Mouse (Mus musculus) embryonic facial prominence, embryonic 12.5 days (tissue): ENCODE results near the gene C2cd4a. TPM values are rescaled to one million over a fixed set of nuclear protein-coding genes. Genes with fewer than 3 reads are reported as not detected.

Experiments
- ATAC-seq: fragments of 200-750 bp; cut with Nextera tagmentation; 2 replicates; pipeline ENCODE4 v1.8.0; 2017; ENCODE audit not compliant: insufficient number of reproducible peaks, insufficient read depth, low FRiP score, low TSS enrichment
- H3K27ac ChIP-seq: fragments of 300-500 bp; sonication (generic); 2 replicates; pipeline ENCODE4 v1.5.1; 2016; ENCODE audit warnings: mild to moderate bottlenecking
- H3K27me3 ChIP-seq: fragments of 300-500 bp; sonication (generic); 2 replicates; pipeline ENCODE4 v1.6.1; 2016; ENCODE audit warnings: mild to moderate bottlenecking, moderate library complexity
- H3K36me3 ChIP-seq: fragments of 300-500 bp; sonication (generic); 2 replicates; pipeline ENCODE4 v1.6.1; 2016; ENCODE audit warnings: mild to moderate bottlenecking
- H3K4me1 ChIP-seq: fragments of 300-500 bp; sonication (generic); 2 replicates; pipeline ENCODE4 v1.6.1; 2016
- H3K4me2 ChIP-seq: fragments of 300-500 bp; sonication (generic); replicated peaks from 2 replicates; pipeline ENCODE4 v1.6.1; 2016; ENCODE audit warnings: mild to moderate bottlenecking, moderate library complexity
- H3K4me3 ChIP-seq: fragments of 300-500 bp; sonication (generic); 2 replicates; pipeline ENCODE4 v1.5.1; 2016; ENCODE audit warnings: mild to moderate bottlenecking
- H3K9ac ChIP-seq: fragments of 300-500 bp; sonication (generic); 2 replicates; pipeline ENCODE4 v1.6.1; 2016; ENCODE audit warnings: mild to moderate bottlenecking, moderate library complexity
- H3K9me3 ChIP-seq: fragments of 300-500 bp; sonication (generic); 2 replicates; pipeline ENCODE4 v1.6.1; 2016; ENCODE audit warnings: mild to moderate bottlenecking, moderate library complexity
- WGBS: fragments of 180-500 bp; shearing (Covaris S2); methylation state at CpG from one replicate; pipeline ENCODE4 v1.1.7; 2016; 5-methylcytosine and 5-hydroxymethylcytosine counted together
- polyA plus RNA-seq: library from polyadenylated mRNA; unstranded; fragments of >200 nt; fragmentation: Nextera tagmentation; extraction: Ambion mirVana; gene quantifications from 2 replicates; pipeline ENCODE4 v1.2.1, GENCODE M21; 2016

C2cd4a gene
- polyA plus RNA-seq, 1 experiment from 2014 or later: 0.31 TPM

DNA sequence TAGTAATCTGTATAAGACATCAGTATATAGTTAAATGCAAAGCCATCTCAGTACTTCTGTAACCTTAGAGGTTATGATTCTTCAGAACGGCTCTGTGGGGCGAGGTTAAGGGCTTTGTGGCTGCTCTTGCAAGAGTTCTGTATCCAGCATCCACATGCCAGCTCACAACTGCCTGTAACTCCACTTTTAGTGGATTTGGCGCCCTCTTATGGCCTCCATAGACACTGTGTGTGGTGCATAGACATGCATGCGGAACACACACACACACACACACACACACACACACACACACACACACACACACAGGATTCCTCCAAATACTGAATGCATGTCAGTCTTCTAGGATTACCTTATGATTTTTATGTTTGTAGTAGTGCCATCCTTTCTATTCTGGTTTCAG is 19.0 kb upstream of the C2cd4a start:
- no peak overlapping the region for H3K27ac ChIP-seq
- no peaks in the 10 kb centered on the region for H3K36me3 ChIP-seq
- 81% methylated on average over 4 of the region's 4 CpGs for WGBS

DNA sequence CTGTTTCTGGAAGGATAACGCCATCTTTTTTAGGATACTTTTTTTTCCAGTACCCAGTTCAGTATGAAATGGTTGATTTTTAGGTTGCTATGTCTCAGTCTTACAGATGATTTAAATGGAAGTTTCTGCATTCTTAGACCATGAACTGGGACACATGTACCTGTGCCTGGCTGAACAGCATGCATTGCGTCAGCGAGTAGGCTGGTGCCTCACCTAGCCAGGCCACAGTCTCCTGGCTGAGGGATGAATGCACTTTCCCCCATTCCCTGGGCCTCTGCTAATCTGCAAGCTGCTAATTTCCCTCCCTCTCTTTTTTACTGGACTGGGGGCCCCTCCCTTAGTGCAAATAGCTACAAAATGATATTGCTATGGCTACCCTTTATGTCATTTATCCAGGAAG is 17.7 kb upstream of the C2cd4a start:
- no peak overlapping the region for H3K4me2 ChIP-seq
- no peak overlapping the region for H3K4me3 ChIP-seq
- H3K27me3 ChIP-seq: no peaks in the 10 kb centered on the region
- H3K9ac ChIP-seq: no peak overlapping the region
- ATAC-seq: no peak
- H3K9me3 ChIP-seq: no peaks in the 10 kb centered on the region
- no peaks in the 10 kb centered on the region for H3K4me1 ChIP-seq
- H3K36me3 ChIP-seq: no peaks in the 10 kb centered on the region
- WGBS: 97% methylated on average over 3 of the region's 3 CpGs
- no peak overlapping the region for H3K27ac ChIP-seq

More for the DNA sequence above, 19.0 kb upstream of the C2cd4a start:
- Histone ChIP-seq H3K27me3 (no peaks in the 10 kb centered on the region), H3K4me1 (no peaks in the 10 kb centered on the region), H3K4me3 (no peak overlapping the region), H3K9me3 (no peaks in the 10 kb centered on the region), H3K4me2 (no peak overlapping the region), H3K9ac (no peak overlapping the region)
- ATAC-seq: no peak

DNA sequence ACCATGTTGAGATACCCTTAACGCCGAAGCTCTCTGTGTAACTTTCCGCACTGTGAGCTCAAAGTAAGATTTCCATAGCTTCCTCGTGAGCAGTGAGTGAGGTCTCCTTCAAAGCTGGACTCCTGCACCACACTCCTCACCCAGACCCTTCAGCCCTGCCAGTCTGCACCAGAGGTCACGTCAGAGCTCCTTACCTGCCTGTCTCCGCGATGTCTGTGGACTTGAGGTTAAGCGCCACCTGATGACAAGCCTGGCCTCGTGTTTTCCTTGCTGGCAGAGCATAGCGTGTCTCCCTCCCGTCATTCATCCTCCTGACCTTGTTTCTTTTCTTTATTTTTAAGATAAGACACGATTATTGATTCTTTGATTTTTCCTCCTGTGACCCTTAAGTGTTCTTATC is 17.3 kb upstream of the C2cd4a start:
- ATAC-seq: no peak
- Histone ChIP-seq H3K27me3 (no peaks in the 10 kb centered on the region), H3K4me1 (no peaks in the 10 kb centered on the region), H3K9ac (no peak overlapping the region), H3K36me3 (no peaks in the 10 kb centered on the region), H3K9me3 (no peaks in the 10 kb centered on the region), H3K4me2 (no peak overlapping the region), H3K4me3 (no peak overlapping the region), H3K27ac (no peak overlapping the region)
- WGBS: 78% methylated on average over 12 of the region's 12 CpGs

DNA sequence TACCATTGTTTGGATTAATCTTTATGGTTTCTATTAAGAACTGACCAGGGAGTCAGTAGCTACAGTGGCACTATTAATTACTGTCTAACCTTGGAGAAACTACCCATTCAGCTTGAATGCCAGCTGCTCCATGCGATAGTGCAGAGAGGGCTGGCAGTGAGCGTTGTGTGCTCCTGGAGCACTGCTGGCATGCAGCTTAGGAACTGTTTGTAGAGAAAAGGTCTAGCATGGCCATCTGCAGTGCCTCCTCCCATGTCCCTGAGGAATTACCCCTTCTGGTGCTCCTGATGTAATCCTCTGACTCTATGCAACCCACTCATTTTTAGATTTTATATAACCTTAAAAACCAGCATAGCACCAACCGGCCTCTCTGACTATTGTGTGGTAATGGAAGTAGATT is 15.5 kb upstream of the C2cd4a start:
- Histone ChIP-seq H3K4me3 (no peak overlapping the region), H3K27ac (no peak overlapping the region), H3K4me1 (no peaks in the 10 kb centered on the region), H3K4me2 (no peak overlapping the region), H3K9me3 (no peaks in the 10 kb centered on the region), H3K9ac (no peak overlapping the region), H3K27me3 (no peaks in the 10 kb centered on the region), H3K36me3 (no peaks in the 10 kb centered on the region)
- ATAC-seq: no peak
- WGBS: 91% methylated on average over 3 of the region's 3 CpGs

DNA sequence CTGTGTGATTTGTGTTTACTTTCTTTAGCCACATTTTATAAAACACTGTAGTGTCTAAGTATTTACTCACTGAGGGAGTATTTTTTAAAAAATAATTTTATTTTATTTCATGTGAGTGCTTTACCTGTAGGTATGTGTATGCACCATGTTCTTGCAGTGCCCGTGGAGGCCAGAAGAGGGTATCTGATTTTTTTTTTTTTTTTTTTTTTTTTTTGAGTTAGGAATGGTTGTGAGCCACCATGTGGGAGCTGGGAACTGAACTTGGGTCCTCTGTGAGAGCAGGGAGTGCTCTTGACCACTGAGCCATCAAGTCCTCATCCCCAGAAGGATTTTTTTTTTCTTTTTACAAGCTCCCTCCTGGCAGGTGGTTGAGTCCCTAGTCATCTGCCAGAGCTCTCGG is 14.0 kb upstream of the C2cd4a start:
- H3K9me3 ChIP-seq: no peaks in the 10 kb centered on the region
- ATAC-seq: no peak
- H3K4me3 ChIP-seq: no peak overlapping the region
- no peak overlapping the region for H3K9ac ChIP-seq
- H3K36me3 ChIP-seq: no peaks in the 10 kb centered on the region
- WGBS: 97% methylated on average over 2 of the region's 2 CpGs
- H3K27me3 ChIP-seq: no peaks in the 10 kb centered on the region
- H3K27ac ChIP-seq: no peak overlapping the region
- no peak overlapping the region for H3K4me2 ChIP-seq
- no peaks in the 10 kb centered on the region for H3K4me1 ChIP-seq

DNA sequence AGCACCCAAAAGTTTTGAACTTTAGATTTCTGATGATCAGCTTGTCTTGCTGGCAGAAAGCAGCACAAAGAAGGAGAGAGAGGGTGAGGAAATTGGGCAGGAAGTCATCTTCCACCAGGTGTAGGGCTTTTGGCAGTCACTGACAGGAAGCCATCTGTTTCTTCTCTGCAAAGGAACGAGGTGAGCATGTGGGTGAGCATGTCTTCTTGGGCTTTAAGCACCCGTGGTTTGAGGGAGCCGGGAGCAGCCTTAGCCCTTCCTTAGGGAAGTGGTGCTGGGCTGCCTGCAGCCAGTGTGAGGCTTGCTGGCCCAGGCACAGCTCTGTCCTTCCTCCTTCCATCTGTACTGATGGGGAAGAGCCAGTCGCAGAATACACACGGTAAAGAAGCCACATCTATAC is 13.5 kb upstream of the C2cd4a start:
- Histone ChIP-seq H3K27ac (no peak overlapping the region), H3K9me3 (no peaks in the 10 kb centered on the region), H3K27me3 (no peaks in the 10 kb centered on the region), H3K4me1 (no peaks in the 10 kb centered on the region), H3K9ac (no peak overlapping the region), H3K4me3 (no peak overlapping the region), H3K4me2 (no peak overlapping the region), H3K36me3 (no peaks in the 10 kb centered on the region)
- no peak for ATAC-seq
- 75% methylated on average over 5 of the region's 5 CpGs for WGBS

DNA sequence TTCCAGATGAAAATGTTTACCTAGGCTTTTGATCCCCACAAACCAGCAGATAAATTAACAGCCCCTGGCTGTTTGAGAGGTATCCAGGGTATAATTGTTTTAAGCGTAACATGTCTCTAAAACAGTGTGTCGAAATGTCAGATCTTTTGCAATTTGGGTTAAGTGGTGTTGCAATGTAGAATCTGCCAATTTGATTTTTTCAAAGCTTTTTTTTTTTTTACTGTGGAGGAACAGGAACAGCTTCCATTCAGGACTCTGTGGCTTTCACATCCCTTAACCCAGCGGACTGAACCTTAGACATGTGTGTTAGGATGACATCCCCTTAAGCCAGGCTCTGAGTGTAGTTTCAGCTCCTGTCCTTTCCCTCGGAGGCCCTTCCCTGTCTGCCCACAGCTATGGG is 12.9 kb upstream of the C2cd4a start:
- Histone ChIP-seq H3K4me3 (no peak overlapping the region), H3K27ac (no peak overlapping the region), H3K9me3 (no peaks in the 10 kb centered on the region), H3K27me3 (no peaks in the 10 kb centered on the region), H3K36me3 (no peaks in the 10 kb centered on the region), H3K4me1 (no peaks in the 10 kb centered on the region), H3K9ac (no peak overlapping the region), H3K4me2 (no peak overlapping the region)
- no peak for ATAC-seq
- WGBS: 82% methylated on average over 4 of the region's 4 CpGs

DNA sequence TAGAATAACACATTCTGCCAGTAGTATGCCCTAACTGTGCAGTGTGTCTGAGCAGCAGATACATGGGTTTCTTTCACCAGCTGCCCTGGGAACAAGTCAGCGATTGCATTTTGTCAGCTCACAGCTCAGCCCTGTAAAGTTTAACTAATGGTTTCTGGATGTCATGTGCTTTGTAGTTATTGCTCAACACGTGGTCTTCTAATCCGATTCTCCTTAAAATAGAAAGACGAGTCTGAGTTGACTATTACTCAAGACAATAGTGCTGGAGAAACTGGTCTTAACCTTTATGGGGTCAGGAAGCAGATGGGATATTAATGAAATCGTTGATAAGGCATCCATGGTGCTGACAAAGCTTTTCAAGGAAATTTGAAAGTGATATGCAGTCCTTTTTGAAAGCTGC is 10.7 kb upstream of the C2cd4a start:
- Histone ChIP-seq H3K27me3 (no peaks in the 10 kb centered on the region), H3K4me2 (no peak overlapping the region), H3K4me3 (no peak overlapping the region), H3K4me1 (no peaks in the 10 kb centered on the region), H3K36me3 (no peaks in the 10 kb centered on the region), H3K9ac (no peak overlapping the region), H3K9me3 (no peaks in the 10 kb centered on the region), H3K27ac (no peak overlapping the region)
- 76% methylated on average over 5 of the region's 5 CpGs for WGBS
- no peak for ATAC-seq

DNA sequence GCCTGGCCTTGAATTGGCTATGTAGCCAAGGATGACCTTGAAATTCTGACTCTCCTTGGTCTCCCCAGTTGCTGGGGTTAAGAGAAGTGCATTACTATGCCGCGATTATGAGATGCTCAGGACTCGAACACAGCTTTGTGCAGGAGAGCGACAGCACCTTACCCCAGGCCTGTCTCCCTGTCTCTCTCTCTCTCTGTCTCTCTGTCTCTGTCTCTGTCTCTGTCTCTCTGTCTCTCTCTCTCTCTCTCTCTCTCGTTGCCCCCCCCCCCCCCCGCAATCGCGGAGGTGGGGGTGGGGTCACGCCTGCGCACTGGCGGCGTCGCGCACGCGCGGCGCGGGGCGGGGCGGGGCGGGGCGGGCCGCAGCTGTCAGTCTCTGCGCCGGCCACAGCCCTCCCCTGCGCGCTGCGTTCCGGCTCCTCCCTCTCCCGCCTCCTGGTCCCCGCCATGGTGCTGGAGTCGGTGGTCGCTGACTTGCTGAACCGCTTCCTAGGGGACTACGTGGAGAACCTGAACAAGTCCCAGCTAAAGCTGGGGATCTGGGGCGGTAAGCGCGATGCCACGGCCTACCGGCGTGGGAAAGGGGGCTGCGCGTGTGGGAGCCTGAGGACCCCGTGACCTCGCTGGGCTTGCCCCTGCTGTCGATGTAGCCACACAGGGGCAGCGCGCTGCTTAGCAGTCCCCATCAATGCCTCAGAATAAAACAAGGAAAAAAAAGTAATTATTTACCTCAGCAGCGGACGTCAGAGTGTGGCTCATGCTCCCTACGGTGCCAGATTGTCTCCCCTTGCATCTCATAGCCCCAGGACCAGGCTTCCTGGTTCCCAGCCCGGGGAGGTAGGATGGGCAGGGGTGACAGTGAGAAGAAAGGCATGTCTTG is 8.1 kb upstream of the C2cd4a start, which contains the start of gene Vps13c:
Gene Vps13c (plus strand): TSS at position 416 of the 879 bp plus-strand sequence.
- H3K27me3 ChIP-seq: no peaks in the 10 kb centered on the region
- H3K36me3 ChIP-seq: no peaks in the 10 kb centered on the region
- H3K4me3 ChIP-seq: peak within 1 kb of the TSS; percentile 79
- H3K9me3 ChIP-seq: no peaks in the 10 kb centered on the region
- 1% methylated on average over 27 of the region's 53 CpGs for WGBS
- peak within 1 kb of the TSS; percentile 71 for H3K9ac ChIP-seq
- peak within 1 kb of the TSS; percentile 60; the same call in 1 of the 2 replicates for H3K27ac ChIP-seq
- H3K4me2 ChIP-seq: peak within 1 kb of the TSS; percentile 73
- ATAC-seq: peak; percentile 97
- no peaks in the 10 kb centered on the region for H3K4me1 ChIP-seq

DNA sequence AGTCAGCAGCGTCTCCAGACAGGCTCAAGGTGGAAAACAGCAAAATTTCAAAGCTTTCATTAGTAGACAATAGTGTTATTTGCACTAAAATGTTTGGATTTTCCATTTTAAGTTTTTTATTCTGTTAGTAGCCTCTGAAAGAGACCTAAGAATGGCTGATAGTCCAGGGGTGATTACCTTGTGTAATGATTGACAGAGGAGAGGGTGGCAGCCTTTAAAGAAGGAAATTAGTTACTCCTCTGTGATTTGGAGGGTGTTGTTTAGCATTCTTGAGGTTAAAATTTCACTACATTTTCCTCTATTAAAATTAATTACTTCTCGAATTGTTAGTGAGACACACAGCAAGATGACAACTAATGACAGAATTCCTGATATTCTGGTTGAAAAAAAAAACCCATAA is 5.2 kb upstream of the C2cd4a start:
- H3K4me1 ChIP-seq: peaks cover 1% of the 10 kb centered on the region; the same call in 1 of the 2 replicates
- H3K9ac ChIP-seq: no peak overlapping the region
- H3K36me3 ChIP-seq: no peaks in the 10 kb centered on the region
- H3K9me3 ChIP-seq: no peaks in the 10 kb centered on the region
- 0 out of 2 replicates have a peak, but pooled peaks cover 8% of the 10 kb centered on the region for H3K27me3 ChIP-seq
- H3K4me3 ChIP-seq: no peak overlapping the region
- H3K27ac ChIP-seq: no peak overlapping the region
- H3K4me2 ChIP-seq: no peak overlapping the region
- ATAC-seq: no peak
- WGBS: 83% methylated on average over 2 of the region's 2 CpGs

DNA sequence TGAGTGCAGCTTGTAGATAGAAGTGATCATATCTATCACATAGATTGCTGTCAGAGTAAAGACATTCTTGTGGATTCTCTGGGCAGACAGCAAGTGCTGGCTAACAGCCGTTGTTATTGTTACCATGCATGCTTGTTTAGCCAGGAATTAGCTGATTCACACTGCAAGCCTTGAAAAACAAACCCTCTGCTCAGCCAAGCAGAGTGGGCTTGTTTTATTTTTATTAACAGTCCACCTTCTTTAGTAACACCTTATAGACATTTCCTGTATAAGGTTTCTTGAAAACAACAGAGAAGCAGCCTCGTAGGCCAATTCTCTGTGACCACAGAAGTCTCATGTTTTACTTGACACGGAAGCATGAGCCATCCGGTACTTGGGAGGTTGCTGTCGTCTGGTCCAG is 2.4 kb upstream of the C2cd4a start:
- Histone ChIP-seq H3K9me3 (no peaks in the 10 kb centered on the region), H3K27me3 (peaks cover 34% of the 10 kb centered on the region), H3K4me3 (no peak overlapping the region), H3K36me3 (no peaks in the 10 kb centered on the region), H3K4me2 (no peak overlapping the region), H3K9ac (no peak overlapping the region), H3K27ac (no peak overlapping the region), H3K4me1 (peaks cover 12% of the 10 kb centered on the region; the same call in 1 of the 2 replicates)
- 79% methylated on average over 5 of the region's 5 CpGs for WGBS
- no peak for ATAC-seq

DNA sequence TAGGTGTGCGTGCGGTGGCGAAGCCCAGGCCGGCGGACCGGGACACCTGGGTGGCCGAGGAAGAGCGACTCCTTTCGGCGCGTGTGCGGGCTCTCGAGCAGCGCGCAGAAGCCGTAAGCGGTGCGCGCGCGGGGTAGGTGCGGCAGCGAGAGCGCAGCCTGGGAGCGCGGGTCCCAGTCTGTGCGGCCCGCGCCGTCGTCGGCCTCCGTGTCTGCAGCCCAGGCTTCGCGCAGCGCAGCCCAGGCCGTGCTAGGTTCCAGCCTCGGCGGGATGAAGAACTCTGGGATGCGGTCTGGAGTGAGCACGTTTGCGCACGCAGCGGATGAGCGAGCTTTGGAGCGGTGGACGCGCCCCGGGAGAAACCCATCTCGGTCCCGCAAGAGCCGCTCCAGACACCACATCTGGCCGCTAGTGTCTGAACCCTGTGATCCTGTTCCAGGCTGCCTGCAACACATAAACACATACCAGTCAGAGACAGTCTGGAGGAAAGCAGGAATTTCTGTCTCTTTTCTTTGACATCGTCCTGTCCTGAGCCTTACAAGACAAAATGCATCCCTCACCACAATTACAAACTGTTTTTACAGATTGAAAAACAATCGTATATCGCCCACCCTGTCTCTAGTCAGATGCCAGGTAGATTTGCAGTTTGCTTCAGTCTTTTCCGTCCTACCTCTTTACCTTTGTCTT is 628 bp downstream of the C2cd4a start:
- Histone ChIP-seq H3K4me2 (peak overlapping the region; percentile 88), H3K27ac (no peak overlapping the region), H3K4me1 (peaks cover 12% of the 10 kb centered on the region; the same call in 1 of the 2 replicates), H3K27me3 (peaks cover 42% of the 10 kb centered on the region), H3K36me3 (no peaks in the 10 kb centered on the region), H3K9ac (peak overlapping the region; percentile 59), H3K9me3 (no peaks in the 10 kb centered on the region), H3K4me3 (peak overlapping the region; percentile 43)
- ATAC-seq: peak; percentile 76
- WGBS: 1% methylated on average over 57 of the region's 57 CpGs
